Mouse (Mus musculus) cortical plate, adult 2 months (tissue): ENCODE data around the gene Pbld1.
A peak's percentile ranks its signal among the peaks of the same experiment; 100 is the strongest.

Source experiments
- CTCF ChIP-seq: fragments of 200-500 bp; IDR thresholded peaks from 2 replicates; pipeline ENCODE4 v1.5.1; 2011; ENCODE audit warnings: mild to moderate bottlenecking, control low read depth, low read length; ENCODE audit not compliant: insufficient read depth; ENCODE audit errors: extremely low read depth
- POLR2A ChIP-seq: fragments of 200-500 bp; IDR thresholded peaks from 2 replicates; pipeline ENCODE4 v1.6.1; 2011; ENCODE audit warnings: mild to moderate bottlenecking, low read length, control low read depth; ENCODE audit not compliant: insufficient read depth; ENCODE audit errors: extremely low read depth

DNA sequence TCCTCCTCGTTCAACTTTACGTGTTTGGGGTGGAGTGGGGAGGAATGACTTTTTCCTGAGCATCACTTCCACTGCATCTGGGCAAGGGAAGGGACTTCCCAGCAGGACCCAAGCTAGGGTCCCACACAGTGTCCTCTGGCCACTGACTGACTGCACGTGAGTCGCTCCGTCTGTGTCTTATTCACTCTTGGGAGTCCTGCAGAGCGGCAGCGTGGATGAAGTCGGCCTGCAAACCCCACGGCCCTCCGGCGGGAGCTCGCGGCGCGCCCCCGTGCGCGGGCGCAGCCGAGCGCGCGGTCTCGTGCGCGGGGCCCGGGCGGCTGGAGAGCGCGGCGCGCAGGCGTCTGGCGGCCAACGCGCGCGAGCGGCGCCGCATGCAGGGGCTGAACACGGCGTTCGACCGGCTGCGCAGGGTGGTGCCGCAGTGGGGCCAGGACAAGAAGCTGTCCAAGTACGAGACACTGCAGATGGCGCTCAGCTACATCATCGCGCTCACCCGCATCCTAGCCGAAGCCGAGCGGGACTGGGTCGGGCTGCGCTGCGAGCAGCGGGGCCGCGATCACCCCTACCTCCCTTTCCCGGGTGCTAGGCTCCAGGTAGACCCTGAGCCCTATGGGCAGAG lies 40.1 kb downstream of the Pbld1 start:
- TF ChIP-seq POLR2A (peak; percentile 72; the same call in 1 of the 2 replicates), CTCF (no peak)
